Mouse (Mus musculus) frontal cortex, postnatal 36 days (tissue): ENCODE measurements at regions not wholly inside any gene's neighbourhood (a gene's known extent, or its start where the extent isn't known, plus 50 kb on each side); places are given as distances from the start of the nearest gene placed in this dataset.
A peak's percentile ranks its signal among the peaks of the same experiment; 100 is the strongest.

Source experiments
- DNase-seq, 2 experiments: peaks; one replicate each; pipeline ENCODE4 v3.0.0; 2022; ENCODE audit warnings: low spot score in 2 of 2

GRCm38 (mm10) chr3:123754011-123754610 lies 63.5 kb upstream of the Ndst3 start:
- peak; percentile 40 to 59 for DNase-seq

- peak in 1 of 2 experiments; percentile 16 for DNase-seq
Measured at GRCm38 (mm10) chr3:123754927-123755326, 64.3 kb upstream of the Ndst3 start.

- DNase-seq = no peak
Measured at GRCm38 (mm10) chr3:123765911-123766556, 75.4 kb upstream of the Ndst3 start.

- no peak for DNase-seq
Measured at GRCm38 (mm10) chr3:123766557-123766913, 75.9 kb upstream of the Ndst3 start.

GRCm38 (mm10) chr3:123780507-123780906 lies 89.9 kb upstream of the Ndst3 start:
- DNase-seq = no peak

GRCm38 (mm10) chr3:123781581-123781980 lies 90.9 kb upstream of the Ndst3 start:
- DNase-seq = no peak

GRCm38 (mm10) chr3:123784127-123784526 lies 93.5 kb upstream of the Ndst3 start:
- no peak for DNase-seq

GRCm38 (mm10) chr3:123794011-123794410 lies 103.4 kb upstream of the Ndst3 start:
- no peak for DNase-seq

GRCm38 (mm10) chr3:123805338-123805737 lies 114.7 kb upstream of the Ndst3 start:
- DNase-seq = peak; percentile 6 to 8

- DNase-seq = no peak
Measured at GRCm38 (mm10) chr3:123806050-123806449, 115.4 kb upstream of the Ndst3 start.

GRCm38 (mm10) chr3:123806546-123806945 lies 115.9 kb upstream of the Ndst3 start:
- DNase-seq = no peak

- no peak for DNase-seq
Measured at GRCm38 (mm10) chr3:123810018-123810942, 119.6 kb upstream of the Ndst3 start.

GRCm38 (mm10) chr3:123810943-123811499 lies 120.4 kb upstream of the Ndst3 start:
- no peak for DNase-seq

GRCm38 (mm10) chr3:123828790-123829189 lies 138.1 kb upstream of the Ndst3 start:
- DNase-seq = no peak

GRCm38 (mm10) chr3:123838385-123839170 lies 147.9 kb upstream of the Ndst3 start:
- DNase-seq = no peak

- no peak for DNase-seq
Measured at GRCm38 (mm10) chr3:123846554-123846953, 155.9 kb upstream of the Ndst3 start.

GRCm38 (mm10) chr3:123848663-123849062 lies 158.0 kb upstream of the Ndst3 start:
- DNase-seq = no peak

- DNase-seq = no peak
Measured at GRCm38 (mm10) chr3:123852889-123853288, 162.2 kb upstream of the Ndst3 start.

GRCm38 (mm10) chr3:123873709-123874108 lies 183.1 kb upstream of the Ndst3 start:
- DNase-seq = no peak

- DNase-seq = no peak
Measured at GRCm38 (mm10) chr3:123893691-123894090, 203.0 kb upstream of the Ndst3 start.

GRCm38 (mm10) chr3:123905928-123906721 lies 215.5 kb upstream of the Ndst3 start:
- DNase-seq = no peak
